Mouse (Mus musculus): ENCODE measurements around the gene Kcnc1. TPM values are rescaled to one million over a fixed set of nuclear protein-coding genes. Genes with fewer than 3 reads are reported as not detected.

The Kcnc1 gene
- polyA plus RNA-seq (2012; rRNA removed) = 2.3 and 3.1 TPM in 2 replicates

DNA sequence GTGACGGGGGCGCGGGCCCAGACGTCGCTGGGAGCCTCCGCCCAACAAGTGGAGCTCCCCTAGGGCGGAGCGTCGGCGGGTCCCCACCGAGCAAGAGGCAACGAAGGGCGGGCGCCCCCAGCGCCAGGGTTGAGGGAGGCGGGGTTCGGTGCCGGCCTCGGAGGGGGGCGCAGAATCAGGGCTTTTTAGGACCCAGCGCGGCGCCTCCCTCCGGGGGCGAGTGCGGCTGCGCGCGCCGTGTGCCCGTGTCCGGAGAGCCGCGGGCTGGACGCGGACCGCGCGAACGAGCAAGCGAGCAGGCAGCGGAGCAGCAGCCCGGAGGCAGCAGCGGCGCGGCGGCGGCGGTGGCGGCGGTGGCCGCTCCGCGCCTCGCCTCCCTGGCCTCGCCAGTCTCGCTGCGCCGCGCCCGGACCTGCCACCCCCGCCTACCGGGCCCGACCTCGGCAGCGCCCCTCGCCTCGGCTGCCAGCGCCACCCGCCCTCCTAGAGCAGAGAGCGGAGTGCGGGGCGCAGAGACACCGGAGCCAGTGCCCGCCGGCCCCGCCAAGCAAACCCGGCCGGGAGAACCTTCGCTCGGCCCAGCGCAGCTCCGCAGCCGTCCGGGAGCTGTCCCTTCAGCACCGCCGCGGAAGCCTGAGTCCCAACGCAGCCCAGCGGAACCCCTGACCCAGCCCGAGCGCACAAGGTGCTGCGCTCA is at the start of gene Kcnc1:
Gene Kcnc1 (plus strand): TSS at position 267 of the 697 bp plus-strand sequence.

DNA sequence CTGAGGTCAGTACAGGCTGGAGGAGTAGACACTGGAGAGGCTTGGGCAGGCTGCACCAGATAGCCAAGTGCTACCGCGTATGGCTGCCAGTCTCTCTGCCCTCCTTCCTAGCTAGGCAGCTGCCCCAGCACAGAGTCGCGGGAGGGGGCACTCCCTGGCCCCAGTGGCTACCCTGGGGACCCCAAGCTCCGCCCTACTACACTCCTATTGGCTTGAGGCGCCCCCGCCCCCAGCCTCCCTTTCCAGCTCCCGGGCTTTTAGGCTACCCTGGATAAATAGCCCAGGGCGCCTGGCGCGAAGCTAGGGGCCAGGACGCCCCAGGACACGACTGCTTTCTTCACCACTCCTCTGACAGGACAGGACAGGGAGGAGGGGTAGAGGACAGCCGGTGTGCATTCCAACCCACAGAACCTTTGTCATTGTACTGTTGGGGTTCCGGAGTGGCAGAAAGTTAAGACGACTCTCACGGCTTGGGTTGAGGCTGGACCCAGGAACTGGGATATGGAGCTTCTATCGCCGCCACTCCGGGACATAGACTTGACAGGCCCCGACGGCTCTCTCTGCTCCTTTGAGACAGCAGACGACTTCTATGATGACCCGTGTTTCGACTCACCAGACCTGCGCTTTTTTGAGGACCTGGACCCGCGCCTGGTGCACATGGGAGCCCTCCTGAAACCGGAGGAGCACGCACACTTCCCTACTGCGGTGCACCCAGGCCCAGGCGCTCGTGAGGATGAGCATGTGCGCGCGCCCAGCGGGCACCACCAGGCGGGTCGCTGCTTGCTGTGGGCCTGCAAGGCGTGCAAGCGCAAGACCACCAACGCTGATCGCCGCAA is 19.9 kb upstream of the Kcnc1 start, which contains the start of gene Myod1:
Gene Myod1 (plus strand): TSS at position 303 of the 836 bp plus-strand sequence.

Other genes starting within 250 kb of the Kcnc1 start
- 1.7 and 2.1 TPM in 2 replicates for gene Abcc8, start 216.5 kb upstream of the Kcnc1 start, polyA plus RNA-seq (2012; rRNA removed)
- gene Ush1c, start 158.0 kb upstream of the Kcnc1 start, polyA plus RNA-seq (2012; rRNA removed) = 1.9 and 2.7 TPM in 2 replicates
- gene Otog, start 155.5 kb upstream of the Kcnc1 start, polyA plus RNA-seq (2012; rRNA removed) = 0.08 and 0.36 TPM in 2 replicates
- 0.17 and 23.0 TPM in 2 replicates for gene Myod1, start 20.0 kb upstream of the Kcnc1 start, polyA plus RNA-seq (2012; rRNA removed)
- 14.5 and 17.1 TPM in 2 replicates for gene Sergef, start 243.3 kb downstream of the Kcnc1 start, polyA plus RNA-seq (2012; rRNA removed)

Data from central nervous system, embryonic 11.5 days (tissue).